Mouse (Mus musculus): ENCODE measurements around the gene Wbp2nl. TPM values are rescaled to one million over a fixed set of nuclear protein-coding genes. Genes with fewer than 3 reads are reported as not detected.

The Wbp2nl gene
- polyA plus RNA-seq, 1 experiment from 2014 or later, result 0.13 TPM

DNA sequence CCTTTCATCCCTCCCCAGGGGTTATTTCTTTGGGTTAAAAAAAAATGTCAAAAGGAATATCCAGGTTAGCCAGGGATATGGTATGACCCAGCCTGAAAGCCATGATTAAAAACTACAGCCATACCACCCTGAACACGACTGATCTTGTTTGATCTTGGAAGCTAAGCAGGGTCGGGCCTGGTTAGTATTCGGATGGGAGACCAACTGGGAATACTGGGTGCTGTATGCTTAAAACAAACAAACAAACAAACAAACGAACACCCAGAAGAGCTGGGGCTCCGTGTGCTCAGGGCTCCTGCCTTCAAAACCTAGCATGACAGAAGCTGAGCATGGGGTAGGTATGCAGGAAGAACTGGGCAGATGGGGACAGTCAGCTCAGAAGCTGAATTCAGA is 43.8 kb downstream of the Wbp2nl start:
- Histone ChIP-seq H3K27me3 (peaks cover 30% of the 10 kb centered on the region), H3K27ac (replicated peaks) (0 out of 2 replicates have a peak overlapping the region, but pooled peaks have one; percentile 46), H3K4me2 (replicated peaks) (no peak overlapping the region), H3K4me3 (no peak overlapping the region), H3K36me3 (0 out of 2 replicates have a peak, but pooled peaks cover 4% of the 10 kb centered on the region), H3K9ac (replicated peaks) (no peak overlapping the region), H3K9me3 (no peaks in the 10 kb centered on the region), H3K4me1 (peaks cover 25% of the 10 kb centered on the region)
- 80% methylated on average over 5 of the region's 5 CpGs for WGBS
- no peak for ATAC-seq (ENCODE audit: low FRiP score, low read depth)

DNA sequence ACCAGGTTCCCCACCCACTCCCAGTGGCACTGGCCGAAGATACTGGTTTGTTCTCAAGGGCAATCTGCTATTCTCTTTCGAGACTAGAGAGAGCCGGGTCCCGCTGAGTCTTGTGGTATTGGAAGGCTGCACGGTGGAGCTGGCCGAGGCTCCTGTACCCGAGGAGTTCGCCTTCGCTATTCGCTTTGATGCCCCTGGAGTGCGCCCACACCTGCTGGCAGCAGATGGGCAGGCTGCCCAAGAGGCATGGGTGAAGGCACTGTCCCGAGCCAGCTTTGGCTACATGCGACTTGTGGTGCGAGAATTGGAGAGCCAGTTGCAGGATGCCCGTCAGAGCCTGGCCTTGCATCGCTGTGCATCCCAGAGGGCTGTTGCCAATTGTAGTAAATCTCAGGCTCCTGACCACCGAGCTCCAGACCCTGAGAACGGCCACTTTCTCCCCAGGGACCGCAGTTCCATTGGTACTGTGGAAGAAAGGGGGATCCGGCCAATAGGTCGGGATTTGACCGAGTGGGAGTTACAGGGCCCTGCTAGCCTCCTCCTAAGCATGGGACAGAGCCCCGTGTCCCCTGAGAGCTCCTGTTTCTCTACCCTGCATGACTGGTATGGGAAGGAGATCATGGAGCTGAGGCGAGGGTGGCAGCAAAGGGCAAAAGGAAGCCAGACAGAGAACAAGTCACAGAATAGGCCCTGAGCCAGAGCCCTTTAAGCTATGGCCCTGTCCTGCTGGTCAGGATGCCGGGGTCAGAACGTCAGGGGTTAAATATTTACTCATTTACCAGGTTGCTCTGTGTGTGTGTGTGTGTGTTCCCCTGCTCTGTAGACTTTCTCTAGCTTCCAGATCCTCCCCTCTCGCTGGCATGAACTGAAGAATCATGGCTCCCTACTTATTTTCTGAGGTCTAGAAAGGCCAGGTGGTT is 44.9 kb downstream of the Wbp2nl start:
- peaks cover 13% of the 10 kb centered on the region for H3K36me3 ChIP-seq
- peaks cover 19% of the 10 kb centered on the region for H3K4me1 ChIP-seq
- no peak overlapping the region for H3K4me3 ChIP-seq
- H3K27me3 ChIP-seq, result peaks cover 30% of the 10 kb centered on the region
- H3K4me2 ChIP-seq (replicated peaks), result no peak overlapping the region
- 94% methylated on average over 27 of the region's 27 CpGs for WGBS
- H3K9ac ChIP-seq (replicated peaks), result no peak overlapping the region
- H3K9me3 ChIP-seq, result no peaks in the 10 kb centered on the region
- no peak for ATAC-seq (ENCODE audit: low FRiP score, low read depth)
- H3K27ac ChIP-seq (replicated peaks), result 0 out of 2 replicates have a peak overlapping the region, but pooled peaks have one; percentile 20

DNA sequence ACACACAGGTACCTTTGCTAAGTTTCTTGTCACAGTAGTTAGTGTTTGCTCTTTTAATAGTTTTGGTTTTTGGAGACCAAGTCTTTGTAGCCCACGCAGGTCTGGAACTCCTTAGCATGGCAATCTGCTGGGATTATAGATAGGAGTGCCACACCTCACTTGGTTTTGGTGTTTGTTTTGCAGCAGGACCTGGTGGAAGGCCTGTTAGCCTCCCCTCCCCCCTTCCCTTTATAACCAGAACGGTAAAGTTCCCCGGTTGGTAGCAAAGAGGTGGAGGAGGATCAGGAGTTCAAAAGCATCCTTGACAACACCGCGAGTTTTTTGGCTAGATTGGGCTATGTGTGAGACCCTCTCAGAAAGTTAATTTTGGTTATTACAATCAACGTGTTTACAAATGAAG is 46.2 kb downstream of the Wbp2nl start:
- Histone ChIP-seq H3K4me1 (peaks cover 19% of the 10 kb centered on the region), H3K4me3 (no peak overlapping the region), H3K27me3 (peaks cover 24% of the 10 kb centered on the region), H3K4me2 (replicated peaks) (no peak overlapping the region), H3K36me3 (peaks cover 26% of the 10 kb centered on the region), H3K27ac (replicated peaks) (0 out of 2 replicates have a peak overlapping the region, but pooled peaks have one; percentile 30), H3K9ac (replicated peaks) (no peak overlapping the region), H3K9me3 (no peaks in the 10 kb centered on the region)
- WGBS, result 89% methylated on average over 6 of the region's 6 CpGs
- ATAC-seq (ENCODE audit: low FRiP score, low read depth), result no peak

DNA sequence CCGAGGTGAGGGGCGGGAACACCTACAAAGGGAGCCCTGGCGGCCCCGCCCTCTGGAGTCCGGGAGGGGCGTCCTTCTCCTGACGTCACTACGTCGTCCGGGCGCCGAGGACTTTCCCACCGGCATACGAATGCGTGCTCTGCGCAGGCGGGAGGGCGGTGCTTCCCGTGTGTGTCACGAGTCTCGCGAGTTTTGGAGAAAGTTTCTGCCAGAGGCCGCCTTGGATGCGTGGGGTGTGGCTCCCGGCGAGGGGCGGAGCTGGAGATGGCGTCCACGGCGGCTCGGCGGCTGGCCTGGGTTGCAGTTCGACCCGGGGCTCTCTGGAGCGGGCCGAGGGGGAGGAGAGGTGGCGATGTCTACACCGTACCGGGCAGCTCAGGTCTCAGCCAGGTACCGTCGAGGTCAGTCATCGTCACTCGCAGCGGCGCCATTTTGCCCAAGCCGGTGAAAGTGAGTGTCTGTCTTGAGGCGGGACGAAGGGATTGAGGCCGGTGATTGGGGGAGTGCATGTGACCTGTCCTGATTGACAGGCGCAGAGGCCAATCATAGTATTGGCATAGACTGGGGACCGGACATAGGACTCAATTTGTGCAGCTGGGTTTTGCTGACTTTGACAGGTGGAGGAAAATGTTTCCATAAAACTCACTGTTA is 47.2 kb downstream of the Wbp2nl start:
- H3K9ac ChIP-seq (replicated peaks), result peak overlapping the region; percentile 68
- peak overlapping the region; percentile 69 for H3K4me3 ChIP-seq
- peaks cover 17% of the 10 kb centered on the region for H3K4me1 ChIP-seq
- H3K4me2 ChIP-seq (replicated peaks), result peak overlapping the region; percentile 89
- H3K27me3 ChIP-seq, result peaks cover 14% of the 10 kb centered on the region
- WGBS, result 0% methylated on average over 51 of the region's 51 CpGs
- peak overlapping the region; percentile 83 for H3K27ac ChIP-seq (replicated peaks)
- peak; percentile 98 for ATAC-seq (ENCODE audit: low FRiP score, low read depth)
- peaks cover 36% of the 10 kb centered on the region for H3K36me3 ChIP-seq
- no peaks in the 10 kb centered on the region for H3K9me3 ChIP-seq

DNA sequence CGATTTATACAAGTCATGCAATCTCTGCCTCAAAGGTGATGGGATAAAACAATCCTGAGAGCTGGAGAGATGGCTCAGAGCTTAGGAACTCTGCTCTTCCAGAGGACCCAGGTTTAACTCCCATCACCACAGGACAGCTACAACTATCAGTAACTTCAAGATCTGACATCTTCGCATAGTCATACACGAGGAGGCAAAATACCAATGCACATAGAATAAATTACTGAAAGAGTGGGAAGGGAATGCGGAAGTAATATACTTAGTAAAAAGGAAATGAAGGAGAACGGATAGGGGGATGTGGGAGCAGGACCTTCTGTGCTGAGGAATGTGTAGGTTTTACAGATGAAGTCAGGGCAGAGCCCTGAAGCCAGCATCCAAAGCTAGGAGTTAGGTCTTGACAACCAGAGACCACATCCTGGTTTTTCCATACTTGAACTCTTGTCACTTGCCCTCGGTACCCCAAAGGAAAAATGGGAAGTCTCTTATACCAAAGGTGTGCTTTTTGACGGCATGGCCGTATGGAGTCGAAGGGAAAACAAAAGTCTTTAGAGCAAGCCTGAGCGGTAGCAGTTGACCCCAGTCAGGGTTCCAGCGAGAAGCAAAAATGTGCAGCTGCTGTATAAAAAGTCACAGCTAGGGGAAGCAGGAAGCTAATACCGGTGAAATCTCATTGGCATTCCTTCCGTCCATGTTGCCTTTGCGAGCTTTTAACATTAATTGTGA is 48.0 kb downstream of the Wbp2nl start:
- H3K4me1 ChIP-seq, result peaks cover 13% of the 10 kb centered on the region
- peaks cover 7% of the 10 kb centered on the region; the same call in 1 of the 2 replicates for H3K27me3 ChIP-seq
- WGBS, result 67% methylated on average over 14 of the region's 14 CpGs
- H3K4me3 ChIP-seq, result peak overlapping the region; percentile 69
- no peaks in the 10 kb centered on the region for H3K9me3 ChIP-seq
- H3K36me3 ChIP-seq, result peaks cover 38% of the 10 kb centered on the region
- H3K4me2 ChIP-seq (replicated peaks), result peak overlapping the region; percentile 89
- H3K9ac ChIP-seq (replicated peaks), result peak overlapping the region; percentile 68
- no peak for ATAC-seq (ENCODE audit: low FRiP score, low read depth)
- H3K27ac ChIP-seq (replicated peaks), result peak overlapping the region; percentile 83

DNA sequence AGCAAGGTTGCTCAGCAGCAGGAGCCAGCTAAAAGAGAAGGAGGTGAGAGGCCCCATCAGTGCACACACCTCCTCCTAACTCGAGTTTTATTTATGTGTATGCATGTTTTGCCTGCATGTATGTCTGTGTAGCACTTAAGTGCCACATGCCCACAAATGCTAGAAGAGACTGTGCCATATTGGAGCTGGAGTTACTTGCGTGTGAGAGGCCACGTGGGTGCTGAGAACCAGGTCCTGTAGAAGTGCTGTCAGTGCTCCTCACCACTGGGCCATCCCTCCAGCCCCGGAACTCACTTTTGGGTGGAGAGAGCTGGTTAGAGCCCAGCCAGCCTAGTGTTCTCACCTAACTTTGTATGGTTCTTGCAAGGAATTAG is 48.5 kb downstream of the Wbp2nl start:
- no peak for ATAC-seq (ENCODE audit: low FRiP score, low read depth)
- H3K9ac ChIP-seq (replicated peaks), result peak overlapping the region; percentile 68; the same call in 1 of the 2 replicates
- WGBS, result 86% methylated on average over 4 of the region's 4 CpGs
- 0 out of 2 replicates have a peak, but pooled peaks cover 1% of the 10 kb centered on the region for H3K27me3 ChIP-seq
- no peak overlapping the region for H3K27ac ChIP-seq (replicated peaks)
- H3K4me3 ChIP-seq, result peak overlapping the region; percentile 69
- H3K4me1 ChIP-seq, result peaks cover 17% of the 10 kb centered on the region
- no peaks in the 10 kb centered on the region for H3K9me3 ChIP-seq
- H3K36me3 ChIP-seq, result peaks cover 38% of the 10 kb centered on the region
- peak overlapping the region; percentile 89 for H3K4me2 ChIP-seq (replicated peaks)

DNA sequence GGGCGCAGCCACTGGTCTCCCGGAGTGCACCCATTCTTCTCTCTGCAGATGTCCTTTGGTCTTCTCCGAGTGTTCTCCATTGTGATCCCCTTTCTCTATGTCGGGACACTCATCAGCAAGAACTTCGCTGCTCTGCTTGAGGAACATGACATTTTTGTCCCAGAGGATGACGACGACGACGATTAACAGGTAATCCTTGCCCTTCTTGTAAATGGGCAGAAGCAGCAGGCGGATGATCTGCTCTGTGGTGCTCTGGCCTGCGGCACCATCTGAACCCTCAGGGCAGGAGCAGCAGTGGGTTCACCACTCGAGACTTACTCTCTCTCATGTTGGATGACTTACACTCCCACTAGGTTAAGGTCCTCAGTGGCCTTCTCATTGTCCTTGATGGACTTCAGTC is 49.1 kb downstream of the Wbp2nl start:
- WGBS, result 90% methylated on average over 12 of the region's 12 CpGs
- Histone ChIP-seq H3K9ac (replicated peaks) (no peak overlapping the region), H3K4me2 (replicated peaks) (peak overlapping the region; percentile 89; the same call in 1 of the 2 replicates), H3K4me3 (no peak overlapping the region), H3K4me1 (peaks cover 22% of the 10 kb centered on the region), H3K27me3 (no peaks in the 10 kb centered on the region), H3K36me3 (peaks cover 38% of the 10 kb centered on the region), H3K9me3 (no peaks in the 10 kb centered on the region), H3K27ac (replicated peaks) (no peak overlapping the region)
- ATAC-seq (ENCODE audit: low FRiP score, low read depth), result no peak

DNA sequence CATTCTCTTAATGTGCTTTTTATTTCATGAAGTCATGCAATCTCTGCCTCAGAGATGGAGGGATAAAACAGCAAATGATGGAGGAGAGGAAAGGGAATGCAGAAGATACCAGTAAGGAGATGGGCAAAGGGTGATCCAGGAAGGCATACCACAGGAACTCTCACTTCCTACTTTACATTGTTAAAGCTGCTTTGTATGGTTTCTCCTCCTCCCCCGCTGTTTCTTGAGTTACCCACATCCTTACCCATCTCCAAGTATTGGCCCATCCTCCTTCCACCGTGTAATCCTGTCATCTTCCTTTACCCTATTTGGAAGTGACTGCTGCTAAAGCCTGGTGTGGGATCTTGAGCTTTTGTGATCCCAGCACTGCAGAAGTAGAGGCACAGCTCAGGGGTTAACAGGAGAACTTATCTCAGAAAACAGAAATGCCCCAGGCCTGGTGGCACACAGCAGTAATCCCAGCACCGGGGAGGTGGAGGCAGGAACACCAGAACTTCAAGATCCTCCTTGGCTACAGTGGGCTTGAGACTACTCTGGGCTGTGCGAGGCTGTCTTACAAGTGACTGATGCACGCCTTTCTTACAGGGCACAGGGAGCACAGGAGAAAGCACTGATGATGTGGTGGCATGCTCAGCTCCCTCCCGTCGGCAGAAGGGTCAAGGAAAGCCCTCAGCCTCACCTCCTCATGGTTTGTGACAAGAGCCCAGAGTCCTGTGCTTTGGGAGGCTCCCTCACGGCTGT is 49.7 kb downstream of the Wbp2nl start:
- no peak for ATAC-seq (ENCODE audit: low FRiP score, low read depth)

DNA sequence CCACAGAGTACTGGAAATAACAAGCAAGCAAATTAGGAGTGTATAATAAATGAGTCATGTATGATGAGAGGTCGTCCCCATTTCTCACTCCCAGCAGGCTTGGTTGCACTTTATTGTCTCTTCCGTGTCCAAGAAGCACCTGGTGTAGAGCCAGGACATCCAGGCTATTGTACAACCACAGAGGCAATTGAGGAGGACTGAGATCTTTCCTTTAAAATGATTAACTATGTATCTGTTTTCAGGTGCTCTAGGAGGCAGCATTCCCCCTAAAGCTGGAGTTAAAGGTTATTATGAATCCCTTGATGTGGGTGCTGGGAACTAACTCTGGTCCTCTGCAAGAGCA is 50.2 kb downstream of the Wbp2nl start:
- Histone ChIP-seq H3K27me3 (no peaks in the 10 kb centered on the region), H3K36me3 (peaks cover 38% of the 10 kb centered on the region), H3K4me1 (peaks cover 29% of the 10 kb centered on the region), H3K4me2 (replicated peaks) (no peak overlapping the region), H3K9ac (replicated peaks) (no peak overlapping the region), H3K9me3 (no peaks in the 10 kb centered on the region), H3K27ac (replicated peaks) (no peak overlapping the region), H3K4me3 (no peak overlapping the region)
- 94% methylated on average over 2 of the region's 2 CpGs for WGBS
- no peak for ATAC-seq (ENCODE audit: low FRiP score, low read depth)

More for the DNA sequence above, 49.7 kb downstream of the Wbp2nl start:
- Histone ChIP-seq H3K4me1 (peaks cover 27% of the 10 kb centered on the region), H3K9ac (replicated peaks) (no peak overlapping the region), H3K36me3 (peaks cover 38% of the 10 kb centered on the region), H3K4me2 (replicated peaks) (no peak overlapping the region), H3K27ac (replicated peaks) (no peak overlapping the region), H3K4me3 (no peak overlapping the region), H3K9me3 (no peaks in the 10 kb centered on the region), H3K27me3 (no peaks in the 10 kb centered on the region)
- WGBS, result 87% methylated on average over 8 of the region's 8 CpGs

DNA sequence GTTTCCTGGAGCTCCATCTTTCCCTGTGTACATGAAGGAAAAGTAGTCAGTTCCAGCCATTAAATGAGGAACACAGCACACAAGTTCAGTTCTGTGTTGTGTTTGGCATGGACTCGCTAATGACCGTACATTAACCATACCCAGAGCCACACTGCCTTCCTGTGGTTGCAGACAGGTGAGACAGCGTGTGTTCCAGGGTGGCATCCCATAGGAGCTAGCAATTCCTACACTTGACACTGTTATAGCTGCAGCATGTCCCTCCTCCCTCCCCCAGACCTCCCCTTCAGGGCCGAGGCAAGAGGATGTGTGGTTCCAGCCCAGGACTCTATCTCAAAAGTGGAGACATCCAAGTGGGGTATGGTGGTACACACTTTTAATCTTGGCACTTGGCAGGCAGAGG is 51.6 kb downstream of the Wbp2nl start:
- ATAC-seq (ENCODE audit: low FRiP score, low read depth), result no peak
- Histone ChIP-seq H3K27ac (replicated peaks) (no peak overlapping the region), H3K9me3 (no peaks in the 10 kb centered on the region), H3K9ac (replicated peaks) (no peak overlapping the region), H3K4me2 (replicated peaks) (no peak overlapping the region), H3K4me3 (no peak overlapping the region), H3K4me1 (peaks cover 34% of the 10 kb centered on the region), H3K27me3 (no peaks in the 10 kb centered on the region), H3K36me3 (peaks cover 38% of the 10 kb centered on the region)
- 93% methylated on average over 4 of the region's 4 CpGs for WGBS

DNA sequence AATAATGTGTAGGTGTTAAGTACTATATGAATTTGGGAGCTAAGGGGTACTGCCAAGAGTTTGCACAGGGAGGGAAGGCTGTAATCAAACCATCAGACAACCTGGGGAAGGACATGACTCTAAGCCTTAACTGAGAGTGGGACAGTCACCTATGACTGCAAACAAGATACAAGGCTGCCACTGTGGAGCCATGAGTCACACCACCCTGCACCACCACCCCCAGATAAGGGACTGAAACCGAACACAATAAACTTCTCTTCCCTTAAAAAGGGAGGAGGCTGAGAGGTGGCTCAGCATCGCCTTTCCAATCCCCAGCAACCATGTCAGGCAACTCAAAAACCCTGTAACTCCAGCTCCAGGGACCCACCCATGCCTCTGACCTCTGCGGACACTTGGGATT is 52.7 kb downstream of the Wbp2nl start:
- H3K9me3 ChIP-seq, result no peaks in the 10 kb centered on the region
- H3K9ac ChIP-seq (replicated peaks), result 0 out of 2 replicates have a peak overlapping the region, but pooled peaks have one; percentile 31
- ATAC-seq (ENCODE audit: low FRiP score, low read depth), result no peak
- H3K36me3 ChIP-seq, result peaks cover 38% of the 10 kb centered on the region
- no peaks in the 10 kb centered on the region for H3K27me3 ChIP-seq
- H3K27ac ChIP-seq (replicated peaks), result no peak overlapping the region
- no peak overlapping the region for H3K4me3 ChIP-seq
- H3K4me1 ChIP-seq, result peaks cover 34% of the 10 kb centered on the region
- 86% methylated on average over 3 of the region's 3 CpGs for WGBS
- H3K4me2 ChIP-seq (replicated peaks), result no peak overlapping the region
